35 mouse cellular contexts compared by ENCODE assay signal in the genomic region with DNA sequence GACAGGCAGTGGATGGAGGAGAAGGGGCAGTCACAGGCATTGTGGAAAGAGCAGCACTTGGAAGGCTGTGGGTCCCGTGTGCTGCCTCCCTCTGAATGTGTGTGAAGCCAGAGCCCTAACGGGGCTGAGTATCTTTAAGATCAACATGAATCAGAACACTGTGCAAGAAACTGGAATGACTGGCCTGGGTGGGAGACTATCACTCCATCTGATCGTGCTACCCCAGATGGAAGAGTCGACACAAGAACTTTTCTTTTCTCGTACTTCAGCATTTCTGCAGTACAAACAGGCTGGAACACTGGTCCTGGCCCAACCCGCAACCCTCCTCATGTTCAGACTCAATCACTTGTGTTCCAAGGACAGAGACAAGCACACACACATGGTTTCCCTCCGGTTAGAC. TPM values are rescaled to one million over a fixed set of nuclear protein-coding genes. Genes with fewer than 3 reads are reported as not detected.
"Had no signal": no experiment of that assay in that cellular context is flagged by ENCODE, and none has a peak within 500 bp of the region (broad histone marks: within the 10 kb centered on the region; RNA-seq: fewer than 3 reads in every experiment).

No protein-coding gene starts in this region.

- H3K9ac ChIP-seq: limb, embryonic 12.5 days; limb, embryonic 13.5 days; limb, embryonic 15.5 days; liver, embryonic 12.5 days; liver, embryonic 13.5 days; liver, embryonic 14.5 days; liver, embryonic 15.5 days; liver, postnatal 0 days; lung, embryonic 14.5 days; lung, embryonic 15.5 days; midbrain, embryonic 12.5 days; midbrain, embryonic 13.5 days had no signal

- H3K4me1 ChIP-seq: liver, embryonic 12.5 days; liver, embryonic 13.5 days had no signal

- DNase-seq: left cerebral cortex, postnatal 4 days; liver; liver, embryonic 13.5 days; liver, postnatal 0 days; lung, adult 18-20 months; lung, adult 2 months; lung, embryonic 14.5 days; lung, postnatal 10 days; lung, postnatal 14 days; lung, postnatal 36 days; lung, postnatal 4 days; midbrain, embryonic 14.5 days had no signal

- H3K4me2 ChIP-seq: limb, embryonic 12.5 days; limb, embryonic 13.5 days; limb, embryonic 15.5 days; liver, embryonic 11.5 days; liver, embryonic 12.5 days; liver, embryonic 13.5 days; liver, embryonic 15.5 days; lung, embryonic 14.5 days; lung, embryonic 15.5 days; midbrain, embryonic 12.5 days; midbrain, embryonic 13.5 days had no signal

- ATAC-seq: liver, embryonic 12.5 days; liver, postnatal 0 days; lung, postnatal 0 days; midbrain, embryonic 13.5 days; midbrain, embryonic 16.5 days had no signal

- H3K27ac ChIP-seq: left cerebral cortex, adult 2 months; limb, embryonic 10.5 days; limb, embryonic 12.5 days; limb, embryonic 13.5 days; limb, embryonic 15.5 days; liver, embryonic 12.5 days; liver, embryonic 13.5 days; liver, embryonic 14.5 days; liver, embryonic 15.5 days; lung, embryonic 15.5 days; macrophage; midbrain, embryonic 10.5 days; midbrain, embryonic 12.5 days; midbrain, embryonic 13.5 days had no signal

- H3K4me3 ChIP-seq: left cerebral cortex, adult 2 months; limb, embryonic 10.5 days; limb, embryonic 12.5 days; limb, embryonic 13.5 days; limb, embryonic 15.5 days; liver, embryonic 12.5 days; liver, embryonic 13.5 days; liver, embryonic 15.5 days; lung, embryonic 15.5 days; megakaryocyte, embryonic 14.5 days; midbrain, embryonic 10.5 days; midbrain, embryonic 12.5 days; midbrain, embryonic 13.5 days; myocyte had no signal

- H3K36me3 ChIP-seq: limb, embryonic 10.5 days; limb, embryonic 12.5 days; limb, embryonic 13.5 days; limb, embryonic 15.5 days; liver, embryonic 12.5 days; liver, embryonic 13.5 days; liver, embryonic 15.5 days; lung, embryonic 15.5 days; midbrain, embryonic 10.5 days; midbrain, embryonic 12.5 days; midbrain, embryonic 13.5 days had no signal

- H3K9me3 ChIP-seq: limb, embryonic 10.5 days; limb, embryonic 12.5 days; limb, embryonic 13.5 days; limb, embryonic 15.5 days; liver, embryonic 12.5 days; liver, embryonic 13.5 days; liver, embryonic 15.5 days; lung, embryonic 15.5 days; megakaryocyte, embryonic 14.5 days; midbrain, embryonic 10.5 days; midbrain, embryonic 12.5 days; midbrain, embryonic 13.5 days had no signal

RNA-seq across cellular contexts. Expression of a gene that starts 2.2 kb away (rescaled TPM):
- total RNA-seq: liver, adult 2 months; megakaryocyte progenitor cell, adult 5-6 weeks; megakaryocyte, adult 5-6 weeks; megakaryocyte-erythroid progenitor cell, adult 5-6 weeks; monocyte, adult 5-6 weeks had no signal
- polyA plus RNA-seq: liver, adult 2 months; liver, postnatal 0 days; macrophage had no signal
